Mouse (Mus musculus) T-helper 1 cell (primary cell): Measurements from ENCODE around the gene Lcp1.
"Not testable (repeated sequence)": the region's sequence is repeated elsewhere in the genome, so short reads cannot be mapped to it uniquely, and the experiment has no call there.

Experiments
- in situ Hi-C: fragments of 300-600 bp; cut with MboI, MseI; formaldehyde crosslinking; loops from one replicate; pipeline ENCODE4 v1.15.1; 2025; ENCODE audit warnings: high pct_unique_total_duplicates

Lcp1 gene

DNA sequence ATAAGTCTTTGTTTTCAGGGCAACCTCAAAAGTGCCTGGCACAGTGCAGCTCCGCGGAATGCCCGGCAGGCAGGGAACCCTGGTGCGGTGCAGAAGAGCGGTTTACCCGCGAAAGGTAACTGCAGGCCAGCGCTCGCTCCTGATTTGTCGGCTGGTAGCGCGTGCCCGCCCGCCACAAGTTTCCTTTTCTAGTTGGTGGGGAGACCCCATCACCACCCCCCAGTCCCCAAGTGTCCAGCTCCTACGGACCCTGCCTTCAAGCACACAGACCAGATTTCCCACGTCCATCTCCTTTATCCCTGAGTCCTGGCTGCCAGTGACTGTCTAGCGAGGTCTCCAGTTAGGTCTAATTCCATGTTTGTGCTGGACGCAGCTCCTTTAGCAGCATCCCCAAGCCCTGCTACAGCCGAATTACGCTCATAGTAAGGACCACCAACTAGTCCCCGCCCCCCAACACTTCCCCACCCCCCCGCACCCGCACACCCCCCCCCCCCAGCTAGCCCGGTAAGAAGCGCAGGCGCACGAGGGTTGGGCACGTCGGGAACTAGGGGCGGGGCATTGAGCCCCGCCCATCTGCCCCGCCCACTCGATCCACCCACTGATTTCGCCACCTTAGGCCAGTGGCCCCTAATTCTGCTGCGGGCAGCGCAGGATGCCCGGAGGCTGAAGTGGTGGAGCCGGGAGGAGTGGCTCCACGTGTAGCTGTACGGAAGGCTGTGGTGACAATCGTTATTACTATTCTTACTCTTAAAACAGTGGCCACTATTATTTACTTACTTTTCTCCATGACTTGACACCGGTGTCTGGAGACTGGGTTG lies at the start of gene Lcp1, which contains the start of gene Lrrc63:
Gene Lcp1, plus strand, starts transcription at position 601 of the 818 bp plus-strand sequence.
Gene Lrrc63, minus strand, starts transcription at position 381 of the 818 bp plus-strand sequence.
- in situ Hi-C loops = loop anchor here (5.0 kb wide), 1 partner anchor 37 kb away; no protein-coding TSS in a partner anchor

DNA sequence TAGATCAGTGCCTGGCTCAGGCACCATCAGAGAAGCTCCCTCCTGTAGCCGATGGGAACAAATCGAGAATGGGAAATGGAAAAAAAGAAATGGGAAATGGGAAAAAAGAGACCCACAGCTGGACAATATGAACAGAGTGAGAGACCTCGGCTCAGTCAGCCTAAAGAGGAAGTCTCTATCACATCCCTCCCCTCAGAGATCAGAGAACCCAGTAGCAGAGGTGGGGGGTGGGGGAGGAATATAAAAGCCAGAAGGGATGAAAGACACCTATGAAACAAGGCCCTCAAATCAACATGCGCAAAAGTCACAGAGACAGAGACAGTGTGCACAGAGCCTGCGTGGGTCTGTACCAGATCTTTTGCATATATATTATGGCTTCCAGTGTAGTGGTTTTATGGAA lies 27.9 kb upstream of the Lcp1 start:
- in situ Hi-C loops = no loop called here

DNA sequence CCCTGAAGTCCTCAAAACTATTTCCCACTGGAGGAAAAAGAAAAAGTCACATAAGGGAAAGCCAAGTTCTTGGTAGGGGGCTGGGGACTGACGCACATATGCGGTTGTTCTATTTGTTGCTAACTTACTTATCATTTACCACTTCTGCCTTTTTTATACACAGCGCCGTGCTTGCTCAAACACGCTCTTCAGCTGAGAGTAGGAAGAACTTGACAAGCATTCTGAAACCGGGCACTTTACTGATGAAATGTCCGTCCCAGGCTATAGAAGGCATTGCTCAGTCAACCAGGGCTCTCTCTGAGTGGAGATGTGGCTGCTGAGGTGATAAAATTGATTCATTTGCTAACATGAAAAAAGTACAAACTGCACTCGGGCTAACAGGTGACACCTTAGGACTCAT lies 9.2 kb upstream of the Lcp1 start:
- in situ Hi-C loops = no loop called here

DNA sequence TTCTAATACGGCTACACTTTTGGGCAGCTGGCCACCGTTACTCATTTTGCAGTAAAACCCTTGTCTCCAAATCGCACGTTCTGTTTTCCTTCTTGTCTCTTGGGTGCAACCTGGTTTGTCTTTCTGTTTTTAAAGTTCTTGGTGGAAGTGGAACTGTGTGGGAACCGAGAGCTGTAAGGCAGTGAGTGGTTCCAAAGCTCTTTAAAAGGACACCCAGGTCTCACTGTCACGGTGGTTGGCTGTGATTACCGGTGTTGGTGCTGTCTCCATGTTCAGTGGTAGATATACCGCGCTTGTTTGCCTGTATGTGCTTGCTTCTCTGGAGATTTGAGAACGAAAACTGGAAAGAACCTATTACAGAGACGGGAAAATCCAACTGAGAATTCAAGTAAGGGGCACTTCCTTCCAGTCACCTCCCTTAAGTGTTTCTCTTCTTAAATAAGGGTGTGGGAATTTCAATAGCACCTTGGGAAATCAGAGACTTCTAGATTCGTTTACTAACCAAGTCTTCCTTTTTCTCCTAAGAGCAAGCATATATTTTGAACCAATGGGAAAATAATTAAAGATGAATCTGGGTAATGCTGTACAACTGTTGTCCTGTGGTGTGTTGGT lies 529 bp downstream of the Lcp1 start:
- in situ Hi-C loops = loop anchor here (5.0 kb wide), 1 partner anchor 36 kb away; no protein-coding TSS in a partner anchor

DNA sequence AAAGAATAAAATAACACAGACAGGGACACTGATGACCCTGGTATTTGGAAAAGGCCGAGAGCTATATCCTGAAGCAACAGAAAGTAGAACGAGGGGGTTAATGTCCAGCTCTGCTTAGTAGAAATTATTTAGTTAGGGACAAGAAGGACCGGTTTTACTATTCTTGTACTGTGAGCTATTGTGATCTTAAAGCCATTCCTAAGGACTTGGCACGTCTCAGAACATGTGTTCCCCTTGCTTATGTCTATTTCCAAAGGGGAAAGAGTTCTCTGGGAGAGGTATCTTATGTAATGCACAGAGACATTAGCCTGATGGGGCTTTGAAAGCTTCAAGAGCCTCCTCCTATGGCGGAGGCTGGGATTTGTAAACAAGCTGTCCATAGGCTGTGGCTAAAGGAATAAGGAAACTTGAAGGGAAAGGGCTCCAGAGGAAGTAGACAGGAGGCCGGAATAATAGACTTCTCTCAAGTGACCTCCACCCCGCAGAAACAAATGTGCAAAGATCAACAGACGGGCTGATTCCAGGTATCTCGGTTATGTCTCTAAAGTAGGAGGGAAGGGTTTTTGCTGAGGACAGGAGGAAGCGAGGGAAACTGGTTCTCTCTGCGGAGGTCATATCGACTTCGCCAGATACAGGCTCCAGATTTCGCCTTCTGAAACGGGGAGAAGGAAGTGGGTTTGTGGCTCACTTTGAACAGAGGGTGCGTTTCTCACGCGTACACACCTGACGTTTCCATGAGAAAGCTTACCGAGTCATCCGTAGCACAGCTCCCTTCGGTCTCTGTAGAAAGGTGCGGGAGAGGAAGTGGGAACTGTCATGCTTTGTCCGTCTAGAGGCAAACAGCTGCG lies 5.4 kb downstream of the Lcp1 start:
- in situ Hi-C loops = no loop called here

DNA sequence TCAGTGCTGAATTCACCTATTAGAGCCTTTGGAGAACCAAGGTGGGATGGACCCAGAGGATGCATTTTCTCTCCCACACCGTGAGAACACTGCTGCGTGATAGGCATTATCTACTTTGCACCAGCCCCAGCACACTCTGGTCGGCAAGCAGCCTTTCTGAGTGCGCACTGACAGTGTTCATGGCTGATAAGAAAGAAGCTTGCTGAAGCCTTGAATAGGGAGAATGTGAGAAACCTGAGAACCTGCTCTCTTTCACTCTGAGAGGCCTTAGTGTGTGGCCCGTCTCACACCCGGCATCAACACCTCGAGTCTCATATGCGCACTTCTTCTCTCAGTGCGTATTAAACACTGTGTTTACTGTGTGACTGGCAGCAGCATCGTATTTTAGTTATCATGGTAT lies 7.6 kb downstream of the Lcp1 start:
- in situ Hi-C loops = no loop called here

DNA sequence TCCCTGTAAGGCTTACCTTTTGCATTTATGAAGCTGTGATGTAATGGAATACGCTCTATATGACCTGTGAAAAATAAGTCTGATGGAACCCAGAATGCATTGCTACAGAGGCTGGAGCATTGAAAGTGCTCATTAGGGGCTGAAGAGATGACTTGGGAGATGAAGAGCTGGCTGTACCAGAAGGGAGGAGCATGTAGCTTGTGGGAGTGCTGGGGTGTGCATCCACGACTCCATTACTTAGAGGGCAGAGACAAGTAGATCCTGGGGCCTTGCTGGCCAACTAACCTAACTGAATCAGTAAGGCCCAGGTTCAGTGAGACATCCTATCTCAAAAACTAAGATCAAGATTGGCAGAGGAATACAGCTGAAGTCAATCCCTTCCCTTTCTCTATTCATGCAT lies 8.3 kb downstream of the Lcp1 start:
- in situ Hi-C loops = no loop called here

DNA sequence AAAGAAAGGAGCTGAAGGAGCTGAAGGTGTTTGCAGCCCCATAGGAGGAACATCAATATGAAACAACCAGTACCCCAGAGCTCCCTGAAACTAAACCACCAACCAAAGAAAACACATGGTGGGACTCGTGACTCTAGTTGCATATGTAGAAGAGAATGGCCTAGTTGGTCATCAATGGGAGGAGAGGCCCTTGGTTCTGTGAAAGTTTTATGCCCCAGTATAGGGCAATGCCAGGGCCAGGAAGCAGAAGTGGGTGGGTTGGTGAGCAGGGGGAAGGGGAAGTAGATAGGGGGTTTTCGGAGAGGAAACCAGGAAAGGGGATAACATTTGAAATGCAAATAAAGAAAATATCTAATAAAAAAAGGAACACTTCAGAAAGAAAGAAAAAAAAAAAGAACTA lies 16.8 kb downstream of the Lcp1 start:
- in situ Hi-C loops = not testable (repeated sequence)

DNA sequence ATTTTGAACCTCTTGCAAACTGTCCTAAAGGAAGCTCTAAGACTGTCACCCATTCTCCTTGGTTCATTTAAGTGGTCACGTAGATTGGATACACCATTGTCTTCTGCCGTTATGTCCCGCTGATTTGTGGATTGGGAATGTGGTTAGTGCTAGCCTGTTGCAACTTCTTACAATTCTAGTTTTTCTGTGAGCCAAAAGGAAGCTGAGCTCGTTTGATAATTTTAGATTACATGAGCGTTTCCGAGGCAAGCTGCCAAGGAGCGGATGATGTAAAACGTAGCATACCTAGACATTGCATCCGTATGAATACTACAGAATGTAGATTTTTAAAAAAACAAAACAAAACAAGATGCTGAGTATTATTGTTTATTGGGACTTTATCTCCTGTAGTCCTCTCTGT lies 17.3 kb downstream of the Lcp1 start:
- in situ Hi-C loops = no loop called here

DNA sequence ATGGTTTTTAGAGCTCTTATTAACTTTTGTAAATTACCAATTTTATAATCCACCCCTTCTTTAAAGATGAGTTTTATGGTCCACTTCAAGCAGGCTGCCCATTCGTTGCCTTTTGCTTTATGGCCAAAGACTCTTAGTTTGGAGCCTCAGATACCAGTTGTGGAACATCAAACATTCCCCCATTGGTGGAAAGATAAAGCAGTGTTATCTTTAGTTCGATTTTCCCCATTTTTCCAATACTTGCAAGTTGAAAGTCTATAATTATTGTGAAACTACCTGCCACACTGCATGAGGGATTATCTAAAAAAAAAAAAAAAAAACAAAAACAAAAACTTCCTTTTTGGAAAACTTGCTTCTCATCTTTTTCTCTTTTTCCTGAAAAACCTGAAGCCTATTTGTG lies 19.8 kb downstream of the Lcp1 start:
- in situ Hi-C loops = no loop called here

- in situ Hi-C loops = no loop called here
Measured at GRCm38 (mm10) chr14:75151146-75151545, 20.2 kb downstream of the Lcp1 start.

GRCm38 (mm10) chr14:75154481-75154880 lies 23.6 kb downstream of the Lcp1 start:
- in situ Hi-C loops = no loop called here

DNA sequence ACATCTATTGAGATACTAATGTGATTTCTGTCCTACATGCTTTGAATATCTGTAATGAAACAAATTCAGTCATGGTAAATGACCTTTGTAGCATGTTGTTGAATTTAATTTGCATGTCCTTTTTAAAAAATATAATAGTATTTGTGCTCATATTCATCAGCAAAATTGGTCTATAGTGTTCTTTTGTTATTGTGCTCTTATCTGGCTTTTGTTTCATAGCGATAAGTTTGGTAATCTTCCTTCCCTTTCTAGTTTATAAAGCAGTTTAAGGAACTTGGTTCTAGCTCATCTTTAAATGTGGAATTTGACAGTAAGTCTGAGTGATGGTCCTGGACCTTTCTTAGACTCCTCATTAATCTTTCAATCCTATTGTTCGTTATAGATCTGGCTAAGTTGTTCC lies 28.5 kb downstream of the Lcp1 start:
- in situ Hi-C loops = no loop called here

DNA sequence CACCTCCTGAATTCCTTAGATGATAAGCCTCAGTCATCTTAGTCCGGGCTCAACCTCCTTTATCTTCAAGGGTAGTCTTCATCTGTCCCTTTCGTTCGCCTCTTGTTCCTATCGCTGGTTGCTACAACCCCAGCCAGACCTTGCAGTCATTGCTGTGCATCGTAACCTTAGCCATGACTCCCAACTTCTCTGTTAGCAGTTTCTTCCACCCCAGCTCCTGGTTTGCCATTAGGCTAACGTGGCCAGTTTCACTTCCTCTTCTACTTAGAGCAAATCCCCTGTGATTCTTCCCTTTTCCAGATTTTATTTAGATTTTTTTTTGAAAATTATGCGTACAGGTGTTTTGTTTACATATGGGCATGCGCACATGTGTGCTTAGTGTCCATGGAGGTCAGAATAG lies 33.0 kb downstream of the Lcp1 start:
- in situ Hi-C loops = no loop called here

- in situ Hi-C loops = no loop called here
Measured at GRCm38 (mm10) chr14:75164345-75164744, 33.4 kb downstream of the Lcp1 start.

GRCm38 (mm10) chr14:75165574-75166131 lies 34.8 kb downstream of the Lcp1 start:
- in situ Hi-C loops = loop anchor here (5.0 kb wide), 1 partner anchor 33 kb away; the partner anchor contains the start of genes Lcp1 and Lrrc63

- in situ Hi-C loops = loop anchor here (5.0 kb wide), 1 partner anchor 36 kb away; the partner anchor contains the start of genes Lcp1 and Lrrc63
Measured at GRCm38 (mm10) chr14:75168501-75168900, 37.6 kb downstream of the Lcp1 start.

- in situ Hi-C loops = no loop called here
Measured at GRCm38 (mm10) chr14:75170546-75170945, 39.6 kb downstream of the Lcp1 start.

- in situ Hi-C loops = no loop called here
Measured at GRCm38 (mm10) chr14:75174296-75174695, 43.4 kb downstream of the Lcp1 start.

GRCm38 (mm10) chr14:75174731-75175555 lies 44.0 kb downstream of the Lcp1 start:
- in situ Hi-C loops = loop anchor here (25.0 kb wide), 1 partner anchor 288 kb away; no protein-coding TSS in a partner anchor

DNA sequence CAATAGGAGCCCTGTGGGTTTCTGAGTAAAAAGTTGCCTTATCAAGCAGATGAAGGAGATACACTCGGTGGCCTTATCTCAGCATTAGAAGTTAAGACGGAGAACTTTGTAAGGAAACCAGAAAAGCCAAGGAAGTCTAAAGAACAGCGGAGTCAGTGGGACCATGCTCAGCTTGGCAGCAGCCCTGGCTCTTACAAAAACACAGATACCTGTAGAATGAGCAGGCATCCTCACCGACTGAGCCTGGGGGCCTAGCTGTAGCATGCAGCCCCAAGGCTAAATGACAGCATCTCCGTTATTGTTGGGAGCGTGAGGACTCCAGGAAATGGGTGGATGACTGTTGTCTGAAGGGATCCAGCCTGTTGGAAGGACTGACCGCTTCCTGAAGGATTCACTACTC lies 44.9 kb downstream of the Lcp1 start:
- in situ Hi-C loops = loop anchor here (25.0 kb wide), 1 partner anchor 288 kb away; no protein-coding TSS in a partner anchor
